ENCODE assay signal across 8 mouse cellular contexts in the genomic region with DNA sequence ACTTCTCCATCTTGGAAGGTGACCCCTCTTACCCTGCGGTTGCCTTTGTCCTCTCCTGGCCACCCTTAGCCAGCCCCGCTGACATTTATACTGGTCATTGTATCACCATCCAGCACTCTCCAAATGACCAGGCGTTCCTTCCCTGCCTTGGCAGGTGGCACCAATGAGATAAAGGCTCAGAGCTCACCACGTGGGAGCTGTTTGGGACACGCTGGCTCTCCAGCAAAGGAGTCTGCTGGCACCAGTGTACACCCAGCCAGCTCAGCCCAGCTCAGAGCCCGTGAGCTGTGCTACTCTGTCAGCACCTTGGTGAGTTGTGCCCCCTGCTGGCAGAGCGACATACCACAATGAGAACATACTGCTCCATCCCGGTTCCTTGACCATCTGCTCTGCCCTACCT. TPM values are rescaled to one million over a fixed set of nuclear protein-coding genes. Genes with fewer than 3 reads are reported as not detected.
DNase-seq lines count a peak whose midpoint lies in the region; ATAC-seq lines count a peak whose summit lies in the region.

A gene (minus strand): TSS at position 144 of the 400 bp plus-strand sequence.

- DNase-seq in hindbrain, embryonic 10.5 days (ENCODE audit: low spot score), result peak; percentile 63
- peak; percentile 39 for DNase-seq in embryo, embryonic 11.5 days (ENCODE audit: low read depth, low spot score)
- peak; percentile 44 to 75 for DNase-seq in gastrocnemius, postnatal 4 days (ENCODE audit: low spot score in 2 of 2)
- peak; percentile 62 for DNase-seq in kidney, adult 11 months
- peak; percentile 81 for DNase-seq in left cerebral cortex, postnatal 4 days
- peak; percentile 29 for DNase-seq in spleen, adult 12 weeks (ENCODE audit: low spot score)

- no peaks in the 10 kb centered on the region for H3K27me3 ChIP-seq in hindbrain, embryonic 10.5 days (ENCODE audit: insufficient read depth, poor library complexity, severe bottlenecking)
- no peaks in the 10 kb centered on the region for H3K27me3 ChIP-seq in hindbrain, embryonic 13.5 days
- no peaks in the 10 kb centered on the region for H3K27me3 ChIP-seq in midbrain, embryonic 13.5 days

- no peak within 1 kb of the TSS for H3K9ac ChIP-seq in hindbrain, embryonic 13.5 days
- no peak within 1 kb of the TSS for H3K9ac ChIP-seq in midbrain, embryonic 13.5 days (replicated peaks)

- H3K9me3 ChIP-seq in hindbrain, embryonic 10.5 days, result no peaks in the 10 kb centered on the region
- no peaks in the 10 kb centered on the region for H3K9me3 ChIP-seq in hindbrain, embryonic 13.5 days
- H3K9me3 ChIP-seq in midbrain, embryonic 13.5 days, result no peaks in the 10 kb centered on the region

- no peak for ATAC-seq in hindbrain, embryonic 13.5 days (ENCODE audit: low FRiP score)
- ATAC-seq in midbrain, embryonic 13.5 days, result peak; percentile 82

- no peak within 1 kb of the TSS for H3K4me2 ChIP-seq in hindbrain, embryonic 13.5 days
- no peak within 1 kb of the TSS for H3K4me2 ChIP-seq in midbrain, embryonic 13.5 days (replicated peaks)

- H3K36me3 ChIP-seq in hindbrain, embryonic 10.5 days, result peaks cover 33% of the 10 kb centered on the region
- H3K36me3 ChIP-seq in hindbrain, embryonic 13.5 days, result peaks cover 39% of the 10 kb centered on the region
- H3K36me3 ChIP-seq in midbrain, embryonic 13.5 days, result peaks cover 39% of the 10 kb centered on the region

- no peak within 1 kb of the TSS for H3K4me3 ChIP-seq in hindbrain, embryonic 10.5 days
- H3K4me3 ChIP-seq in hindbrain, embryonic 13.5 days, result no peak within 1 kb of the TSS
- H3K4me3 ChIP-seq in midbrain, embryonic 13.5 days (replicated peaks), result no peak within 1 kb of the TSS

- H3K4me1 ChIP-seq in hindbrain, embryonic 10.5 days (replicated peaks), result peaks cover 11% of the 10 kb centered on the region
- no peaks in the 10 kb centered on the region for H3K4me1 ChIP-seq in hindbrain, embryonic 13.5 days (replicated peaks)
- H3K4me1 ChIP-seq in midbrain, embryonic 13.5 days (replicated peaks), result no peaks in the 10 kb centered on the region

- H3K27ac ChIP-seq in hindbrain, embryonic 10.5 days, result 0 out of 2 replicates have a peak within 1 kb of the TSS, but pooled peaks have one; percentile 5
- no peak within 1 kb of the TSS for H3K27ac ChIP-seq in hindbrain, embryonic 13.5 days
- no peak within 1 kb of the TSS for H3K27ac ChIP-seq in midbrain, embryonic 13.5 days

- whole genome bisulfite sequencing in hindbrain, embryonic 10.5 days, result 43% methylated on average over 8 of the region's 8 CpGs
- 39% methylated on average over 8 of the region's 8 CpGs for WGBS in hindbrain, embryonic 13.5 days
- 39% methylated on average over 8 of the region's 8 CpGs for WGBS in midbrain, embryonic 13.5 days

- intact Hi-C loops in left cerebral cortex, postnatal 4 days (cut with DNase I), result no loop called here

RNA-seq across cellular contexts. Expression of the gene that starts here (rescaled TPM):
- polyA plus RNA-seq in hindbrain, embryonic 10.5 days (2016; fragmentation: Nextera tagmentation; extraction: Ambion mirVana), result 0.25 and 0.73 TPM in 2 replicates
- polyA plus RNA-seq in hindbrain, embryonic 13.5 days (2015; fragmentation: Nextera tagmentation; extraction: Ambion mirVana), result 0.81 and 1.3 TPM in 2 replicates
- 10 to 100 TPM; 78.0 to 80.2 TPM for total RNA-seq in gastrocnemius, postnatal 4 days (2021)
- 1 to 10 TPM; 1.8 to 1.9 TPM for total RNA-seq in left cerebral cortex, postnatal 4 days (2021)
- 0.23 TPM in 1 of 2 replicates, not detected in the other for polyA plus RNA-seq in midbrain, embryonic 13.5 days (2015; fragmentation: Nextera tagmentation; extraction: Ambion mirVana)

Comparison
In these comparisons a context has a peak if more than half of its experiments do, and no peak if none do; other contexts are left out.
1. RNA of the gene that starts here (total RNA-seq): 78.0 to 80.2 TPM in gastrocnemius, postnatal 4 days; 1.8 to 1.9 TPM in left cerebral cortex, postnatal 4 days; every median in the first group is over 10 times any median in the second.
2. Peak in DNase-seq and H3K27ac ChIP-seq in hindbrain, embryonic 10.5 days; RNA of the gene not detected or under 1 TPM.
3. Peak in ATAC-seq in midbrain, embryonic 13.5 days; RNA of the gene not detected or under 1 TPM.
4. DNase-seq: peak in every context shown above with its lines; median percentile 81 in left cerebral cortex, postnatal 4 days; 63 in hindbrain, embryonic 10.5 days; 62 in kidney, adult 11 months; 60 in gastrocnemius, postnatal 4 days; 39 in embryo, embryonic 11.5 days; 29 in spleen, adult 12 weeks.